Mouse (Mus musculus) skeletal muscle tissue, adult 2 months (tissue): ENCODE measurements around the gene Olfr1086.
"Not testable (repeated sequence)": the region's sequence is repeated elsewhere in the genome, so short reads cannot be mapped to it uniquely, and the experiment has no call there.

Source experiments
- DNase-seq: peaks from one replicate; pipeline ENCODE4 v3.0.0-alpha.2; 2012; ENCODE audit warnings: low read depth, low spot score

Olfr1086 gene

DNA sequence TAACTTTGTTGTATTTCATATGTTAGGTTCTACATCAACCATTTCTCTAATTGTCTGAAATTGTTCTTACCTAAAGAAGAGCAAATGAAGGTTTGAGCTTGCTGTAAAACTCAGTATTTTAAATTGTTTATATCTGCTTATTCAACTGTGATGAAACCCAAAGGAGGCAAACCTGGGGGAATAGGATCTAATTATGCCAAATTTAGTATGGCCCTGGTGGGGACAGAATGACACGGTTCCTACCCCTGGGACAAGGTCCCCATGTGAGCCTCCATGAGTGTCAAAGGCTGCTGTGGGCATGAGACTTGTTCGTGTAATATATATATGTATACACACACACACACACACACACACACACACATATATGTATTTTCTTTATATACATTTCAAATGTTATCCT lies at the start of gene Olfr1086:
Gene Olfr1086 (minus strand): TSS at position 101 of the 400 bp plus-strand sequence.
- no peak for DNase-seq

DNA sequence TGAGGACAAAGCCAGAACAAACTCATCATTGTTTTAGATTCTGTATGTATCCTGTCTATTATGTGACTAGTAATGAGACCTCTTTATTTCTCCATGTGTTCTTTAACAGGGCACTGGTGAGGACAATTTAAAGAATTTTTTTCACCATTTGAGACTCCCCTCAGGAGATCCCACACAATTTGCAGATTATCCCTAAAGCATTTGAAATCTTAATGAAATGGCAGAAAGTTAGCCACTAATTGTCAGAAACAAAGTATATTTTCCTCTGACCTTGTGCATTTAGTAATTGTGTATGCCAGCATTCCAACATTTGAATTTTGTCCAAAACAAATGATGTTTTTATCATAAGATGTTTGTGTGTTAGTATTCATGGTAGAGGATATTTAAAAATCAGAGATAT lies 18.4 kb upstream of the Olfr1086 start, which contains the start of gene Olfr1087:
Gene Olfr1087 (minus strand): TSS at position 101 of the 400 bp plus-strand sequence.
- no peak for DNase-seq

DNA sequence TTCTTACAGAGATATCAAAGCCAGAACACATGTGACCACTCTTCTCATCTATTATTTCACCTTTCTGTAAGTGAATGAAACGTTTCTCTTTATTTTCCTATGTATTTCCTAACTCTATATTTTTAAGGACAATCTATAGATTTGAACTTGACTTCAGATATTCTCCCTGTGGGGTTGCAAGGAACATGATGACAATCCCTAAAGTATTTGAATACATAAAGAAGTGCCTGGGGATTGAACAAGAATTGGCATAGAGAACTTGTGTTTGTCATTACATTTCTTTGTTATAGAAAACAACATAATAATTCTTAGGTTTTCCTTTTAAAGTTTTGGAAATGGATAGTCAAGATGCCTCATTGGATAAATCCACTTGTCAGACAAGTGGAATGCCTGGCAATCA lies 18.0 kb downstream of the Olfr1086 start, which contains the start of gene Olfr1085:
Gene Olfr1085 (minus strand): TSS at position 101 of the 400 bp plus-strand sequence.
- DNase-seq: no peak

DNA sequence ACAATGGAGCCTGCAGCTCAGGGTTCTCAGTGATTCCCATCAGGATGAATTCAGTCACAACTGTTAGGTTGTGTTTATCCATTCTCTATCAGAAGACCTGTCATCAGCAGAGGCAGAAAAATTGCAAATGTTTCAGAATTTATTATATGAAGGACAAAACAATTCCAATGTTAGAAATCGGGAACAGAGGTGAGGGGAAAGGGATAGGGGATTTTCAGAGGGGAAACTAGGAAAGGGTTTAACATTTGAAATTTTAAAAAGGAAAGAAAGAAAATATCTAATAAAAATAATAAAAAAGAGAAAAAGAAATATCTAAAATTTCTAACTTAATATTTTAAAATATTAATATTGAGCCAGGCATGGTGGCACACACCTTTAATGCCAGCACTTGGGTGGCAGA lies 40.3 kb downstream of the Olfr1086 start, which contains the start of gene Olfr1084:
Gene Olfr1084 (minus strand): TSS at position 101 of the 400 bp plus-strand sequence.
- not testable (repeated sequence) for DNase-seq
